Mouse (Mus musculus) ES-E14 (cell line): ENCODE data around the gene Gpr82.

Experiments used
- CHD2 ChIP-seq: IDR thresholded peaks from 2 replicates; pipeline ENCODE4 v1.6.1; 2014; ENCODE audit warnings: mild to moderate bottlenecking, low read depth, low read length, inconsistent platforms
- HCFC1 ChIP-seq: IDR thresholded peaks from 2 replicates; pipeline ENCODE4 v1.6.1; 2012; ENCODE audit warnings: low read length, inconsistent platforms, borderline replicate concordance; ENCODE audit not compliant: insufficient read depth
- ZNF384 ChIP-seq: IDR thresholded peaks from 2 replicates; pipeline ENCODE4 v1.6.1; 2012; ENCODE audit warnings: low read depth, low read length, inconsistent platforms

DNA sequence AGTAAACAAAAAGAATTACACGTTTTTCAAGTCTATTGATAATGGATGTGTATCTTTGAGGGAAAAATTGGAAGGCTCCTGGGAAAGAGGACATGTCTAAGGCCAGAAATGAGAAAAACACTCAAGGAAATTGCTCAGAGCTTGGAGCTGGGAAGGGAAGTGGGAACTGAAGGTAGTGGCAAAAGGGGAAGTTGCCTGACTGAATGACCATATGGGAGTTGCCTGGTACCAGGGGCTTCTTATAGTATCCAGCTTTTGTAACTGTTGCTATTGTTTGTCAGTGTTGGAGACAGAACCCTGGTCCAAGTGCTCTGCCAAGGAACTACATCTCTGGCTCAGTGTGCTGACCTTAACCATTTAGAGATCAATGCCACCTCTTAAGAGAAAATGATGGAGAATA, 44.4 kb upstream of the Gpr82 start:
- TF ChIP-seq ZNF384 = no peak
- TF ChIP-seq CHD2 = no peak
- TF ChIP-seq HCFC1 = no peak
